Mouse (Mus musculus) limb, embryonic 14.5 days (tissue): ENCODE results near the gene Spag9. TPM values are rescaled to one million over a fixed set of nuclear protein-coding genes. Genes with fewer than 3 reads are reported as not detected.
"Not testable (repeated sequence)": the region's sequence is repeated elsewhere in the genome, so short reads cannot be mapped to it uniquely, and the experiment has no call there.

Experiments used
- ATAC-seq: fragments of 200-750 bp; cut with Nextera tagmentation; 2 replicates; pipeline ENCODE4 v1.8.0; 2017; ENCODE audit warnings: low read depth, moderate number of reproducible peaks, moderate TSS enrichment; ENCODE audit not compliant: low FRiP score
- DNase-seq: peaks from one replicate; pipeline ENCODE4 v3.0.0-alpha.2; 2015; ENCODE audit warnings: low spot score
- H3K27ac ChIP-seq: fragments of 300-500 bp; sonication (generic); replicated peaks from 2 replicates; pipeline ENCODE4 v1.5.1; 2014; ENCODE audit warnings: low read depth, mild to moderate bottlenecking, low read length, moderate library complexity, mixed read lengths
- H3K27me3 ChIP-seq: fragments of 300-500 bp; sonication (generic); 2 replicates; pipeline ENCODE4 v1.6.1; 2014; ENCODE audit warnings: low read length, mixed read lengths; ENCODE audit not compliant: control insufficient read depth, insufficient read depth
- H3K36me3 ChIP-seq: fragments of 300-500 bp; sonication (generic); 2 replicates; pipeline ENCODE4 v1.6.1; 2014; ENCODE audit warnings: mild to moderate bottlenecking, low read length, moderate library complexity, mixed read lengths; ENCODE audit not compliant: control insufficient read depth, insufficient read depth
- H3K4me1 ChIP-seq: fragments of 300-500 bp; sonication (generic); 2 replicates; pipeline ENCODE4 v1.6.1; 2014; ENCODE audit warnings: antibody characterized with exemption, low read length, mixed read lengths; ENCODE audit not compliant: control insufficient read depth, insufficient read depth
- H3K4me2 ChIP-seq: fragments of 300-500 bp; sonication (generic); replicated peaks from 2 replicates; pipeline ENCODE4 v1.6.1; 2014; ENCODE audit warnings: low read depth, mild to moderate bottlenecking, low read length, moderate library complexity; ENCODE audit not compliant: severe bottlenecking
- H3K4me3 ChIP-seq: fragments of 300-500 bp; sonication (generic); replicated peaks from 2 replicates; pipeline ENCODE4 v1.5.1; 2014; ENCODE audit warnings: low read length
- H3K9ac ChIP-seq: fragments of 300-500 bp; sonication (generic); 2 replicates; pipeline ENCODE4 v1.6.1; 2014; ENCODE audit warnings: mild to moderate bottlenecking, low read depth, low read length, moderate library complexity; ENCODE audit not compliant: severe bottlenecking
- H3K9me3 ChIP-seq: fragments of 300-500 bp; sonication (generic); 2 replicates; pipeline ENCODE4 v1.6.1; 2016; ENCODE audit warnings: low read length; ENCODE audit not compliant: control insufficient read depth
- POLR2A ChIP-seq: fragments of 200-500 bp; IDR thresholded peaks from 2 replicates; pipeline ENCODE4 v1.8.0; 2012; ENCODE audit warnings: inconsistent platforms, mild to moderate bottlenecking, moderate library complexity, borderline replicate concordance; ENCODE audit not compliant: insufficient read depth, insufficient read length; ENCODE audit errors: extremely low read depth
- WGBS: fragments of 180-500 bp; shearing (Covaris S2); extraction: QIAGEN DNeasy Blood & Tissue Kit; methylation state at CpG from one replicate; pipeline ENCODE4 v1.1.7; 2014; 5-methylcytosine and 5-hydroxymethylcytosine counted together
- polyA plus RNA-seq, 2 experiments: library from polyadenylated mRNA; depleted of rRNA in 1 of 2; stranded (reverse) in 1 of 2; unstranded in 1 of 2; fragments of >200 nt; fragmentation: Nextera tagmentation in 1 of 2; extraction: Ambion mirVana in 1 of 2; gene quantifications; 2 replicates each; pipeline versions ENCODE4 v1.2.1 to v1.2.3; 2012 to 2014

Gene Spag9
- polyA plus RNA-seq, 2 experiments, result 56.3 to 64.6 TPM

DNA sequence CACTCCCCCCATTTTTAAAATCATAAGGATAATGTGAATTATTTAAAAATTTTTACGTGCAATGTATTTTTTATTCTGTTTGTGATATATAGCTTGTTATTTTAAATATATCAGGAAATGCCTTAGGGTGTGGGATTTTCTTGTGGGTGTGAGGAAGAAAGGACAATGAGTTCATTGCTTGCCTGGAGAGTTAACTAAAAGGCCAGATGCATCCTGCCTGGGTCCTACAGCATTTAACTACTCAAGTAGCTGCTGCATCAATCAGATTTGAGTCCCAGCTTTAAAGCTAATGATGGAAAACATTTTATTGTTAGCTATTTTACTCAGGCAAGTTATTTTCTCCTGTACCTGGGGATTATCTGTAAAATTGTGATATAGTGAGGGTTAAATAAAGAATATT, 45.6 kb downstream of the Spag9 start:
- H3K27me3 ChIP-seq, result no peaks in the 10 kb centered on the region
- no peaks in the 10 kb centered on the region for H3K36me3 ChIP-seq
- peaks cover 2% of the 10 kb centered on the region; the same call in 1 of the 2 replicates for H3K4me1 ChIP-seq
- H3K9ac ChIP-seq, result no peak overlapping the region
- no peak overlapping the region for H3K4me2 ChIP-seq
- WGBS, result 84% methylated on average over 1 of the region's 1 CpGs
- TF ChIP-seq POLR2A, result no peak
- DNase-seq, result no peak
- no peak overlapping the region for H3K27ac ChIP-seq
- no peak overlapping the region for H3K4me3 ChIP-seq
- H3K9me3 ChIP-seq, result no peaks in the 10 kb centered on the region
- no peak for ATAC-seq

DNA sequence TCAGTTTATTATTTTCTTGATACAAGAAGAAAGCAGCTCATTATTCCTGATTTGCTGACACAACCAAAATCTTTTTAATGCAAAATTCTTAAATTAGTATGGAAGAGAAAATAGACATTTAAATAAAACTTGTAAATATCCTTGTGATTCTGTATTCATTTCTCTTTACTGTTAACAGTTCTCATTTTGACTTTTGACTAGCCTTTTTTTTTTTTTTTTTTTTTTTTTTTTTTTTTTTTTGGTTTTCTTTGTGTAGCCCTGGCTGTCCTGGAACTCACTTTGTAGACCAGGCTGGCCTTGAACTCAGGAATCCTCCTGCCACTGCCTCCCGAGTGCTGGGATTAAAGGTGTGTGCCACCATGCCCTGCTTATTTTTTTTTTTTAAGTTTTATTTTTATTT, 46.4 kb downstream of the Spag9 start:
- not testable (repeated sequence) for H3K4me2 ChIP-seq, H3K36me3 ChIP-seq, H3K27ac ChIP-seq, H3K27me3 ChIP-seq, H3K4me3 ChIP-seq, H3K4me1 ChIP-seq, ATAC-seq, H3K9ac ChIP-seq, DNase-seq, H3K9me3 ChIP-seq
- 88% methylated on average over 1 of the region's 1 CpGs for WGBS

DNA sequence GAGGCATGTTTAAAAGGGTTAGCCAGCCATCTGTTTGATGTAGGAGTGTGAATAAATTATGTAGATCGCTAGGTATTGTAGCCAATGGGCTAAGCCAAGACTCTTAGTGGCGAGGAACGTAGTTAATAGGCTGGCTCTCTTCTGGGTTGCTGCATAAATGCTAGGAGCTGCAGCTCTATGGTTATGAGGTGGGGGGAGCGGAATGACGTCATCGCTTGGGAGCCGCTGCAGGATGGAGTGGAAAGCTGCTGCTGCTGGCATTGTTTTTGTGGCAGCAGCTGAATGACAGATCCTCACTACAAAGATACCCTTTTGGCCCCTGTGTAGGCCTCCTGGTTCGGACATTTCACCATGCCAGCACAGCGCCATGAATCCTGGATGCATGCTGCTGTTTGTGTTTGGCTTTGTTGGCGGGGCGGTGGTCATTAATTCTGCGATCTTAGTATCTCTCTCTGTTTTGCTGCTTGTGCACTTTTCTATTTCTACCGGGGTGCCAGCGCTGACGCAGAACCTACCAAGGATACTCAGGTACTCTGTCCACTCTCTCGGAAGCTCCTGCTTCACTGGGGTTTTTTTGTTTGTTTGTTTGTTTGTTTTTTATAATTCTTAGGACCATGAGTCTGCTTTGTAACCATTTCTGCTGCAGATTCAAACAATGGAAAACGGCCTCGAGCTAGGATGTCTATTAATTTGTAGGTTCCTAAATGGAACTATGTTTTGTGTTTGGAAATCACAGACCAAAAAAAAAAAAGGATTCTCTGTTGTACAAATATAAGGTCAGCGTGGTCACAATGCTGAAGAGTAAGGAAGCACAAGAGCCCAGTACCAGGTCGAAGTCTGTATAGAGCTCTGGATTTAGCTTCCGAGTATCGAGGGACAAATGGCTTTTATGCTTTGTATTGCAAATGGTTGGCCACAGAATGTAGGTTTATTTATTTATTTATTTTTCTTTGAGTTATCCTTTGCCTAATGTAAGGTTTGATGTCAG, 48.4 kb downstream of the Spag9 start:
- H3K4me1 ChIP-seq, result peaks cover 2% of the 10 kb centered on the region; the same call in 1 of the 2 replicates

DNA sequence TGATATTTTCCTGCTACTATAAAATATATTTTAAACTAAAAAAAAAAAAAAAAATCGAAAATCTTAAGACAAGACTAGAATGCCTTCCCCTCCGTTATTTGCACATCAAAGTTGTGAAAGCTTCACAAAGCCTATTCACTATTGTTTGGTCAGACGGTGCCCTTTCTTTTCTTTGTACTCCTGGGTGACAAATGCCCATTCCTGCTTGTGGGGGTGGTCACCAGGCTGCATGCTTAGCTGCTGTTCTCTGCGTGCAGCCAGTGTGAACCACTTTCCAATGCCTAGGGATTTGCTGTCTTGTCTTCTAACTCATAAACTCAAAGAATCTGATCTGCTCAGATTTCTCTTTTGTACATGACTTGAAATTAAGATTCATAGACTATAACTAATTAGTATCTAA, 49.1 kb downstream of the Spag9 start:
- DNase-seq (peak; percentile 6), ATAC-seq (no peak)
- H3K27ac ChIP-seq, result no peak overlapping the region
- no peaks in the 10 kb centered on the region for H3K9me3 ChIP-seq
- no peaks in the 10 kb centered on the region for H3K27me3 ChIP-seq
- no peak overlapping the region for H3K9ac ChIP-seq
- peaks cover 15% of the 10 kb centered on the region for H3K36me3 ChIP-seq
- H3K4me2 ChIP-seq, result peak overlapping the region; percentile 67
- no peak for TF ChIP-seq POLR2A
- H3K4me1 ChIP-seq, result peaks cover 2% of the 10 kb centered on the region; the same call in 1 of the 2 replicates
- peak overlapping the region; percentile 51 for H3K4me3 ChIP-seq
- 23% methylated on average over 4 of the region's 4 CpGs for WGBS

More for the DNA sequence above, 48.4 kb downstream of the Spag9 start:
- Histone ChIP-seq H3K4me2 (peak overlapping the region; percentile 67), H3K9ac (peak overlapping the region; percentile 70), H3K9me3 (no peaks in the 10 kb centered on the region), H3K27ac (peak overlapping the region; percentile 67), H3K27me3 (no peaks in the 10 kb centered on the region), H3K4me3 (peak overlapping the region; percentile 51), H3K36me3 (peaks cover 10% of the 10 kb centered on the region)
- TF ChIP-seq POLR2A, result peak; percentile 51; the same call in 1 of the 2 replicates
- ATAC-seq (peak; percentile 98), DNase-seq (peak; percentile 87)
- WGBS, result 5% methylated on average over 22 of the region's 22 CpGs

DNA sequence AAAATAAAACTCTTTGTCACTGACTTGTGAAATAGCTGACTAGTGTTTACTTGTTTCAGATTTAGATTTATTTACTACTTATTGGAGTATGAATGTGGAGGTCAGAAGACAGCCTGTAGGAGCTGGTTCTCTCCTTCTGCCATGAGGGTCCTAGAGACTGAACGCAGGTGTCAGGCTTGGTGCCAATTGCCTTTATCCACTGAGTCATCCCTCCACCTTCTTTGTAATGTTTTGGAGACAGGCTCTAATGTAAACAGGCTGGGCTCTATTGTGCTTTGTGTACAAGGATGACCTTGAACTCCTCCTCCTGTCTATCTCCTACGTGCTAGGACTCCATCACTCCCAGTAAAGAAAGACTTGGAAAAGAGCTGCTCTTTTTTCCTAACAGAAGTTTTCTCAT, 51.4 kb downstream of the Spag9 start:
- peaks cover 24% of the 10 kb centered on the region for H3K36me3 ChIP-seq
- DNase-seq (no peak), ATAC-seq (no peak)
- H3K27me3 ChIP-seq, result no peaks in the 10 kb centered on the region
- peaks cover 2% of the 10 kb centered on the region; the same call in 1 of the 2 replicates for H3K4me1 ChIP-seq
- WGBS, result 83% methylated on average over 2 of the region's 2 CpGs
- no peaks in the 10 kb centered on the region for H3K9me3 ChIP-seq
- no peak overlapping the region for H3K9ac ChIP-seq
- no peak overlapping the region for H3K4me3 ChIP-seq
- H3K4me2 ChIP-seq, result no peak overlapping the region
- no peak overlapping the region for H3K27ac ChIP-seq
- no peak for TF ChIP-seq POLR2A
